Mouse (Mus musculus) heart, embryonic 13.5 days (tissue): ENCODE measurements around the gene Atad2b. TPM values are rescaled to one million over a fixed set of nuclear protein-coding genes. Genes with fewer than 3 reads are reported as not detected.
"Not testable (repeated sequence)": the region's sequence is repeated elsewhere in the genome, so short reads cannot be mapped to it uniquely, and the experiment has no call there.

Source experiments
- ATAC-seq: fragments of 200-750 bp; cut with Nextera tagmentation; 2 replicates; pipeline ENCODE4 v1.8.0; 2017; ENCODE audit warnings: moderate TSS enrichment; ENCODE audit not compliant: insufficient number of reproducible peaks, low FRiP score, low TSS enrichment; ENCODE audit errors: extremely low read depth
- H3K27ac ChIP-seq: fragments of 300-500 bp; sonication (generic); replicated peaks from 2 replicates; pipeline ENCODE4 v1.5.1; 2015; ENCODE audit warnings: moderate library complexity, mild to moderate bottlenecking, inconsistent platforms
- H3K27me3 ChIP-seq: fragments of 300-500 bp; sonication (generic); replicated peaks from 2 replicates; pipeline ENCODE4 v1.6.1; 2015; ENCODE audit warnings: mild to moderate bottlenecking, inconsistent platforms
- H3K36me3 ChIP-seq: fragments of 300-500 bp; sonication (generic); 2 replicates; pipeline ENCODE4 v1.6.1; 2015; ENCODE audit warnings: mild to moderate bottlenecking, inconsistent platforms
- H3K4me1 ChIP-seq: fragments of 300-500 bp; sonication (generic); 2 replicates; pipeline ENCODE4 v1.6.1; 2015; ENCODE audit warnings: inconsistent platforms
- H3K4me2 ChIP-seq: fragments of 300-500 bp; sonication (generic); 2 replicates; pipeline ENCODE4 v1.6.1; 2015; ENCODE audit warnings: inconsistent platforms, mild to moderate bottlenecking, moderate library complexity
- H3K4me3 ChIP-seq: fragments of 300-500 bp; sonication (generic); 2 replicates; pipeline ENCODE4 v1.5.1; 2015; ENCODE audit warnings: moderate library complexity, mild to moderate bottlenecking, inconsistent platforms
- H3K9ac ChIP-seq: fragments of 300-500 bp; sonication (generic); 2 replicates; pipeline ENCODE4 v1.6.1; 2015; ENCODE audit warnings: inconsistent platforms, mild to moderate bottlenecking, moderate library complexity
- H3K9me3 ChIP-seq: fragments of 300-500 bp; sonication (generic); 2 replicates; pipeline ENCODE4 v1.6.1; 2016; ENCODE audit warnings: inconsistent platforms
- WGBS: fragments of 180-500 bp; shearing (Covaris S2); methylation state at CpG from one replicate; pipeline ENCODE4 v1.1.7; 2015; ENCODE audit warnings: mixed read lengths; 5-methylcytosine and 5-hydroxymethylcytosine counted together
- polyA plus RNA-seq: library from polyadenylated mRNA; unstranded; fragments of >200 nt; fragmentation: Nextera tagmentation; extraction: Ambion mirVana; gene quantifications from 2 replicates; pipeline ENCODE4 v1.2.1, GENCODE M21; 2015

Gene Atad2b
- polyA plus RNA-seq, 1 experiment from 2014 or later, result 6.4 TPM

GRCm38 (mm10) chr12:5005776-5006175, 88.6 kb downstream of the Atad2b start:
- not testable (repeated sequence) for ATAC-seq, H3K4me2 ChIP-seq, H3K9ac ChIP-seq, H3K27me3 ChIP-seq, H3K4me1 ChIP-seq, H3K27ac ChIP-seq, H3K9me3 ChIP-seq, H3K4me3 ChIP-seq
- WGBS, result 74% methylated on average over 3 of the region's 3 CpGs
- peaks cover 31% of the 10 kb centered on the region for H3K36me3 ChIP-seq

GRCm38 (mm10) chr12:5008638-5009037, 91.5 kb downstream of the Atad2b start:
- H3K27ac ChIP-seq, H3K9ac ChIP-seq, H3K4me3 ChIP-seq, ATAC-seq, H3K4me2 ChIP-seq, H3K4me1 ChIP-seq, H3K9me3 ChIP-seq, H3K27me3 ChIP-seq: not testable (repeated sequence)
- H3K36me3 ChIP-seq, result peaks cover 40% of the 10 kb centered on the region
- WGBS, result 60% methylated on average over 2 of the region's 2 CpGs

GRCm38 (mm10) chr12:5025226-5025861, 108.2 kb downstream of the Atad2b start:
- ATAC-seq, result no peak
- 93% methylated on average over 10 of the region's 10 CpGs for WGBS
- no peak overlapping the region for H3K4me2 ChIP-seq
- no peaks in the 10 kb centered on the region for H3K27me3 ChIP-seq
- no peak overlapping the region for H3K4me3 ChIP-seq
- no peaks in the 10 kb centered on the region for H3K9me3 ChIP-seq
- peaks cover 46% of the 10 kb centered on the region for H3K36me3 ChIP-seq
- H3K9ac ChIP-seq, result no peak overlapping the region
- no peaks in the 10 kb centered on the region for H3K4me1 ChIP-seq
- H3K27ac ChIP-seq, result no peak overlapping the region

- H3K4me2 ChIP-seq, result no peak overlapping the region
- no peaks in the 10 kb centered on the region for H3K4me1 ChIP-seq
- ATAC-seq, result no peak
- WGBS, result 73% methylated on average over 5 of the region's 5 CpGs
- no peaks in the 10 kb centered on the region for H3K9me3 ChIP-seq
- no peak overlapping the region for H3K27ac ChIP-seq
- no peaks in the 10 kb centered on the region for H3K27me3 ChIP-seq
- H3K36me3 ChIP-seq, result peaks cover 69% of the 10 kb centered on the region
- H3K9ac ChIP-seq, result no peak overlapping the region
- no peak overlapping the region for H3K4me3 ChIP-seq
Measured at GRCm38 (mm10) chr12:5029035-5029434, 111.9 kb downstream of the Atad2b start.

- H3K4me2 ChIP-seq, result no peak overlapping the region
- H3K27me3 ChIP-seq, result no peaks in the 10 kb centered on the region
- no peak overlapping the region for H3K4me3 ChIP-seq
- H3K9ac ChIP-seq, result no peak overlapping the region
- no peak for ATAC-seq
- no peaks in the 10 kb centered on the region for H3K4me1 ChIP-seq
- 94% methylated on average over 2 of the region's 2 CpGs for WGBS
- no peak overlapping the region for H3K27ac ChIP-seq
- peaks cover 74% of the 10 kb centered on the region for H3K36me3 ChIP-seq
- H3K9me3 ChIP-seq, result no peaks in the 10 kb centered on the region
Measured at GRCm38 (mm10) chr12:5038008-5038407, 120.9 kb downstream of the Atad2b start.

- Histone ChIP-seq H3K4me3 (no peak overlapping the region), H3K27me3 (no peaks in the 10 kb centered on the region), H3K9me3 (0 out of 2 replicates have a peak, but pooled peaks cover under 1% of the 10 kb centered on the region), H3K9ac (no peak overlapping the region), H3K36me3 (peaks cover 50% of the 10 kb centered on the region), H3K4me1 (no peaks in the 10 kb centered on the region), H3K27ac (no peak overlapping the region), H3K4me2 (no peak overlapping the region)
- no peak for ATAC-seq
- WGBS, result 89% methylated on average over 15 of the region's 15 CpGs
Measured at GRCm38 (mm10) chr12:5044141-5044540, 127.0 kb downstream of the Atad2b start.

- Histone ChIP-seq H3K4me1 (no peaks in the 10 kb centered on the region), H3K27me3 (no peaks in the 10 kb centered on the region), H3K9me3 (peaks cover 28% of the 10 kb centered on the region), H3K36me3 (peaks cover 30% of the 10 kb centered on the region), H3K9ac (no peak overlapping the region), H3K4me3 (no peak overlapping the region), H3K4me2 (no peak overlapping the region), H3K27ac (no peak overlapping the region)
- 89% methylated on average over 4 of the region's 4 CpGs for WGBS
- no peak for ATAC-seq
Measured at GRCm38 (mm10) chr12:5048104-5048503, 131.0 kb downstream of the Atad2b start.

GRCm38 (mm10) chr12:5067590-5067989, 150.4 kb downstream of the Atad2b start:
- Histone ChIP-seq H3K4me1 (no peaks in the 10 kb centered on the region), H3K4me3 (no peak overlapping the region), H3K9ac (no peak overlapping the region), H3K9me3 (no peaks in the 10 kb centered on the region), H3K27ac (no peak overlapping the region), H3K27me3 (no peaks in the 10 kb centered on the region), H3K36me3 (no peaks in the 10 kb centered on the region), H3K4me2 (no peak overlapping the region)
- no peak for ATAC-seq
- WGBS, result 49% methylated on average over 3 of the region's 3 CpGs

GRCm38 (mm10) chr12:5070131-5070530, 153.0 kb downstream of the Atad2b start:
- WGBS, result 80% methylated on average over 3 of the region's 3 CpGs
- Histone ChIP-seq H3K4me1 (peaks cover 9% of the 10 kb centered on the region), H3K4me3 (no peak overlapping the region), H3K9ac (no peak overlapping the region), H3K27ac (no peak overlapping the region), H3K4me2 (no peak overlapping the region), H3K27me3 (no peaks in the 10 kb centered on the region), H3K36me3 (no peaks in the 10 kb centered on the region), H3K9me3 (no peaks in the 10 kb centered on the region)
- ATAC-seq, result no peak

- H3K4me2 ChIP-seq, result peak overlapping the region; percentile 37
- 50% methylated on average over 12 of the region's 12 CpGs for WGBS
Measured at GRCm38 (mm10) chr12:5073191-5073590, 156.0 kb downstream of the Atad2b start.

GRCm38 (mm10) chr12:5081480-5081879, 164.3 kb downstream of the Atad2b start:
- H3K27ac ChIP-seq, result no peak overlapping the region
- 86% methylated on average over 4 of the region's 4 CpGs for WGBS
- H3K36me3 ChIP-seq, result peaks cover 6% of the 10 kb centered on the region; the same call in 1 of the 2 replicates
- no peak for ATAC-seq
- H3K4me1 ChIP-seq, result no peaks in the 10 kb centered on the region
- no peak overlapping the region for H3K4me2 ChIP-seq
- no peaks in the 10 kb centered on the region for H3K27me3 ChIP-seq
- no peak overlapping the region for H3K9ac ChIP-seq
- H3K9me3 ChIP-seq, result no peaks in the 10 kb centered on the region
- H3K4me3 ChIP-seq, result no peak overlapping the region

More at GRCm38 (mm10) chr12:5073191-5073590, 156.0 kb downstream of the Atad2b start:
- Histone ChIP-seq H3K27me3 (no peaks in the 10 kb centered on the region), H3K36me3 (no peaks in the 10 kb centered on the region), H3K27ac (no peak overlapping the region), H3K4me3 (no peak overlapping the region), H3K9me3 (no peaks in the 10 kb centered on the region), H3K4me1 (peaks cover 9% of the 10 kb centered on the region), H3K9ac (no peak overlapping the region)
- no peak for ATAC-seq

- H3K36me3 ChIP-seq, result peaks cover 6% of the 10 kb centered on the region; the same call in 1 of the 2 replicates
- peaks cover 14% of the 10 kb centered on the region for H3K4me1 ChIP-seq
- no peak overlapping the region for H3K4me2 ChIP-seq
- no peaks in the 10 kb centered on the region for H3K27me3 ChIP-seq
- 81% methylated on average over 5 of the region's 5 CpGs for WGBS
- H3K9me3 ChIP-seq, result no peaks in the 10 kb centered on the region
- H3K4me3 ChIP-seq, result no peak overlapping the region
- no peak for ATAC-seq
- no peak overlapping the region for H3K27ac ChIP-seq
- no peak overlapping the region for H3K9ac ChIP-seq
Measured at GRCm38 (mm10) chr12:5084714-5085113, 167.6 kb downstream of the Atad2b start.
